Mouse (Mus musculus): ENCODE results near the gene Sec22b. TPM values are rescaled to one million over a fixed set of nuclear protein-coding genes. Genes with fewer than 3 reads are reported as not detected.

Gene Sec22b
- polyA plus RNA-seq, 1 experiment, result not detected

GRCm38 (mm10) chr3:97927322-97927721, 26.3 kb downstream of the Sec22b start:
- no peak for TF ChIP-seq POLR2A (IDR thresholded peaks at IDR 0.05; ENCODE audit: insufficient read depth, low read depth, low read length)
- TF ChIP-seq CTCF (IDR thresholded peaks at IDR 0.05; ENCODE audit: insufficient read depth, low read depth, low read length), result no peak
- 85% methylated on average over 4 of the region's 4 CpGs for WGBS
- Histone ChIP-seq H3K4me1 (ENCODE audit: control insufficient read depth, insufficient read depth, low read length) (peaks cover 7% of the 10 kb centered on the region), H3K27ac (ENCODE audit: insufficient read depth, low read depth, low read length) (no peak overlapping the region), H3K4me3 (ENCODE audit: insufficient read depth, low read depth, low read length) (no peak overlapping the region)

DNA sequence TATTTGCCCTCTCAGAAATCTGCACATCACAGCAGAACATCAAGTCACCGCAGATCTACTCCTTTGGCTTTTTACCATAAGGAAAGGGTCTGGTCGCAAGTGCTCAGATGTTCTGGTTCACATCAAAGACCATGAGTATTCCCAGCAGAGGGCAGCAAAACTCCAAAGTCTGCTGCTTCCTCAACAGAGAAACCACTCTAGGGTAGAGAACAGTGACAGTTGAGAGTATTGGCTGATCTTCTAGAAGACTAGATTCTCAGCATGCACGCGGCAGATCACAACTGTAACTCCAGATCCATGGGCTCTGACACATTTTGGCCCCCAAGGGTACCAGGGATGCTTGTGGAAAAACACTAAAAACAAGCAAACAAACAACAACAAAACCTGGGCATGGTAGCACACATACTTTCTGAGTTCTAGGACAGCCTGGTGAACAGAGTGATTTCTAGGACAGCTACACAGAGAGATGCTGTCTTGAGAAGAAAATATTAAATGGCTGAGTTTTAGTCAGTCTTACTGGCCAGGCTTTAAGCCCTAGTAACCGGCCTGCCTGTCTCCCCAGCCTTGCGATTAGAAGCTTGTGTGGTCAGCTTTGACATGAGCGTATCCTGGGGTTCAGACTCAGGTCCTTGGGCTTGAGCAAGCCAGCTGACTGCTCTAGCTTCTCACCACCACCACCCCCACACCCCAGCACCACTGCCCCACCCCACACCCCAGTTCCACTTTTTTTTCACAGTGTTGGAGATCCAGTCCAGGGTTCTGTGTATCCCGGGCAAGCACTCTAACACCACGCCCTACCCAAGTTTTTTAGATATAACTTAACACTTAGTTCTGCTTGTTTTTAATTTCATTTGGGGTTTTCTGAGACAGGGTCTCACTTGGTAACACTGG, 28.2 kb downstream of the Sec22b start:
- peaks cover 8% of the 10 kb centered on the region for H3K4me1 ChIP-seq (ENCODE audit: control insufficient read depth, insufficient read depth, low read length)
- WGBS, result 55% methylated on average over 9 of the region's 9 CpGs
- H3K27ac ChIP-seq (ENCODE audit: insufficient read depth, low read depth, low read length), result no peak overlapping the region
- TF ChIP-seq POLR2A (IDR thresholded peaks at IDR 0.05; ENCODE audit: insufficient read depth, low read depth, low read length) (no peak), CTCF (IDR thresholded peaks at IDR 0.05; ENCODE audit: insufficient read depth, low read depth, low read length) (no peak)
- H3K4me3 ChIP-seq (ENCODE audit: insufficient read depth, low read depth, low read length), result no peak overlapping the region

- no peak for TF ChIP-seq POLR2A (IDR thresholded peaks at IDR 0.05; ENCODE audit: insufficient read depth, low read depth, low read length)
- TF ChIP-seq CTCF (IDR thresholded peaks at IDR 0.05; ENCODE audit: insufficient read depth, low read depth, low read length), result no peak
- WGBS, result 56% methylated on average over 12 of the region's 12 CpGs
- H3K4me3 ChIP-seq (ENCODE audit: insufficient read depth, low read depth, low read length), result no peak overlapping the region
- peaks cover 8% of the 10 kb centered on the region for H3K4me1 ChIP-seq (ENCODE audit: control insufficient read depth, insufficient read depth, low read length)
- H3K27ac ChIP-seq (ENCODE audit: insufficient read depth, low read depth, low read length), result no peak overlapping the region
Observed at GRCm38 (mm10) chr3:97930141-97930786, 29.3 kb downstream of the Sec22b start.

DNA sequence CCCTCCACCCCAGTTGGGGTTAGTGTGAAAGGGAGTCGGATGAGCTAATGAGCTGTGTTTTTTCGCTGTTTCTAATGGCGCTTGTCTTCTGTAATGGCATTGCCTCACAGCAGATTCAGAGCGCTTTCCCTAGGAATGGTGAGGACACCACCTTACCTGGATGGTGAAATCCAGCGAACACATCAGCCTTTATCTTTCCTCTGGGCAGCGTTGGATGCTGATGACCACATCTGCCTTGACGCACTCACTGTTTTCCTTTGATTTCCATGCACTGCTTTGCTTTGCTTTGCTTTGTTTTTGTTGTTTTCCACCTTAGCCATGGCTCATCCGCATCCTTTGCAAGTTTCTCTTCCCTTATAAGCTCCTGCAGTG, 29.8 kb downstream of the Sec22b start:
- TF ChIP-seq POLR2A (IDR thresholded peaks at IDR 0.05; ENCODE audit: insufficient read depth, low read depth, low read length) (no peak), CTCF (IDR thresholded peaks at IDR 0.05; ENCODE audit: insufficient read depth, low read depth, low read length) (no peak)
- 85% methylated on average over 8 of the region's 8 CpGs for WGBS
- Histone ChIP-seq H3K4me1 (ENCODE audit: control insufficient read depth, insufficient read depth, low read length) (peaks cover 8% of the 10 kb centered on the region), H3K27ac (ENCODE audit: insufficient read depth, low read depth, low read length) (no peak overlapping the region), H3K4me3 (ENCODE audit: insufficient read depth, low read depth, low read length) (no peak overlapping the region)

DNA sequence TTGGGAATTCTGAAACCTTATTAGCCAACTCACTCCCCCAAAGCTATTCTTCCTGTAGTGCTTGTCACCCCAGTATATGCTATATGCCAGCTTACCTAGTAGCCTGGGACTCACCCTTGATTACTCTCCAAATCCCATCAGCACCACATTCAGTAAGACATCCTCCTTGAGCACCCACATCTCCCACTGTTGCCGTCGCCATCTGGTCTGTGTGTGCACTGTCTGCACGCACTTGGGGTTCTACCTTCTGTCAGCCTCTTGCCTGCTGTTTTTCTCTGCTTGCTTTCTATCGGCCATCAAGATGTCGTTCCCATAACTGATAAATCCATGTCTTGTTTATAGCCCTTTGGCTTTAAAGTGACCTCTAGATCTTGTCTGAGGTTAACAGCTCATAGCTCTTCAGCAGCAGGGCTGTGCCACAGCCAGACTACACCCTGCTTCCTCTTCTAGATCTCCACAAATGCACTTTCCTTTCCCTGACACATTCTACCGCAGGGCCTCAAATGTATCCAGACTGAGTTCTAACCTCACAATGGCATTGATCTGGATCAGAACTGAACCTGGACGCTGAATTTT, 30.4 kb downstream of the Sec22b start:
- Histone ChIP-seq H3K27ac (ENCODE audit: insufficient read depth, low read depth, low read length) (no peak overlapping the region), H3K4me3 (ENCODE audit: insufficient read depth, low read depth, low read length) (no peak overlapping the region), H3K4me1 (ENCODE audit: control insufficient read depth, insufficient read depth, low read length) (peaks cover 8% of the 10 kb centered on the region)
- WGBS, result 76% methylated on average over 7 of the region's 7 CpGs
- TF ChIP-seq CTCF (IDR thresholded peaks at IDR 0.05; ENCODE audit: insufficient read depth, low read depth, low read length), result no peak
- no peak for TF ChIP-seq POLR2A (IDR thresholded peaks at IDR 0.05; ENCODE audit: insufficient read depth, low read depth, low read length)

GRCm38 (mm10) chr3:97932131-97932530, 31.1 kb downstream of the Sec22b start:
- TF ChIP-seq POLR2A (IDR thresholded peaks at IDR 0.05; ENCODE audit: insufficient read depth, low read depth, low read length) (no peak), CTCF (IDR thresholded peaks at IDR 0.05; ENCODE audit: insufficient read depth, low read depth, low read length) (no peak)
- Histone ChIP-seq H3K4me3 (ENCODE audit: insufficient read depth, low read depth, low read length) (no peak overlapping the region), H3K4me1 (ENCODE audit: control insufficient read depth, insufficient read depth, low read length) (peaks cover 8% of the 10 kb centered on the region), H3K27ac (ENCODE audit: insufficient read depth, low read depth, low read length) (no peak overlapping the region)
- 38% methylated on average over 10 of the region's 10 CpGs for WGBS

DNA sequence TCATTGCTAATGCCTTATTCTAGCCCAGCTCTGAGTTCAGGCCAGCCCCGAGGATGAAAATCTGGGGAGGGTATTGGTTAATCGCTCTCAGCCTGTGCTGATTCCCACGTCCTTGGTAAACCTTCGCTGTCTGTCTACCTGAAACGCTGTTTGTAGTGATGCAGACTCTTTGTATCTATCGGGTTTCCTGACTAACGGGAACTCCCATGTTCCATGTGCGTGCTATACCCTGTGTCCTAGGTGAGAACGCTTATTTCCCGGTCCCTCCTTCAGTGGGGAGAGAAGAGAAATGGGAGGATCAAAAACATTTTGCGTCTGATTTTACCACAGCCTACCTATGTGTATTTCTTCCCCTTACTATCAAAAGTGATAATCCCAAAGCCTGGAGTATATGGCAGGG, 31.8 kb downstream of the Sec22b start:
- 86% methylated on average over 11 of the region's 11 CpGs for WGBS

DNA sequence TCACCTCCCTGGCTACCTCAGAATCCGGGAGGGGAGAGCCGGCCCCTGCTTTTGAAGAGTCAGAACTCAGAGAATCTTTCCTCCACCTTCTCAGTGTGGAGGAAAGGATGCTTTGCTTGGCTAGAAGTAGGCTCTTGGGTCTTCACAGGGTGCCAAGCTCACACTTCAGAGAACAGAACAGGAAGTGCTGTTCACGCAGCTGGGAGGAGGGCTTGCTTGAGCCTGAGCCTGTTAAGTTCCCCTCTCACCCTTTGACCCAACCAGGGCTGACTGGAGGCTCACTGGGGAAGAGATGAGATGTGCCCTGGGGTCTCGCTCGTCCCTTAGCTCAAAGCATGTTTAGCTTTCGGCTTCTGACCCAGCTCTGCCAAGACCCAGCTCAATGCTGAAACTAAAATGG, 32.3 kb downstream of the Sec22b start:
- Histone ChIP-seq H3K4me3 (ENCODE audit: insufficient read depth, low read depth, low read length) (no peak overlapping the region), H3K4me1 (ENCODE audit: control insufficient read depth, insufficient read depth, low read length) (peaks cover 8% of the 10 kb centered on the region), H3K27ac (ENCODE audit: insufficient read depth, low read depth, low read length) (no peak overlapping the region)
- no peak for TF ChIP-seq POLR2A (IDR thresholded peaks at IDR 0.05; ENCODE audit: insufficient read depth, low read depth, low read length)
- TF ChIP-seq CTCF (IDR thresholded peaks at IDR 0.05; ENCODE audit: insufficient read depth, low read depth, low read length), result no peak
- 88% methylated on average over 6 of the region's 6 CpGs for WGBS

More for the DNA sequence above, 31.8 kb downstream of the Sec22b start:
- Histone ChIP-seq H3K4me3 (ENCODE audit: insufficient read depth, low read depth, low read length) (no peak overlapping the region), H3K27ac (ENCODE audit: insufficient read depth, low read depth, low read length) (no peak overlapping the region), H3K4me1 (ENCODE audit: control insufficient read depth, insufficient read depth, low read length) (peaks cover 8% of the 10 kb centered on the region)
- TF ChIP-seq POLR2A (IDR thresholded peaks at IDR 0.05; ENCODE audit: insufficient read depth, low read depth, low read length), result no peak
- no peak for TF ChIP-seq CTCF (IDR thresholded peaks at IDR 0.05; ENCODE audit: insufficient read depth, low read depth, low read length)

GRCm38 (mm10) chr3:97933811-97934210, 32.8 kb downstream of the Sec22b start:
- Histone ChIP-seq H3K27ac (ENCODE audit: insufficient read depth, low read depth, low read length) (no peak overlapping the region), H3K4me1 (ENCODE audit: control insufficient read depth, insufficient read depth, low read length) (peaks cover 8% of the 10 kb centered on the region), H3K4me3 (ENCODE audit: insufficient read depth, low read depth, low read length) (no peak overlapping the region)
- TF ChIP-seq CTCF (IDR thresholded peaks at IDR 0.05; ENCODE audit: insufficient read depth, low read depth, low read length) (no peak), POLR2A (IDR thresholded peaks at IDR 0.05; ENCODE audit: insufficient read depth, low read depth, low read length) (no peak)
- 91% methylated on average over 5 of the region's 5 CpGs for WGBS
